Mouse (Mus musculus): ENCODE results near the gene Fam110a. TPM values are rescaled to one million over a fixed set of nuclear protein-coding genes. Genes with fewer than 3 reads are reported as not detected.

Fam110a gene
- total and polyA plus RNA-seq, 2 experiments from 2014 or later: 25.4 to 36.5 TPM

- ATAC-seq (0 out of 2 replicates have a peak, but pooled peaks have one; percentile 28), DNase-seq (ENCODE audit: low spot score) (no peak)
- Histone ChIP-seq H3K9ac (replicated peaks; ENCODE audit: low read length) (no peak overlapping the region), H3K9me3 (ENCODE audit: low read length) (no peaks in the 10 kb centered on the region), H3K4me2 (ENCODE audit: low read depth, low read length) (no peak overlapping the region), H3K27me3 (ENCODE audit: insufficient read depth, low read length) (no peaks in the 10 kb centered on the region), H3K27ac (no peak overlapping the region), H3K36me3 (ENCODE audit: insufficient read depth, low read length) (no peaks in the 10 kb centered on the region), H3K4me1 (ENCODE audit: insufficient read depth, low read length) (no peaks in the 10 kb centered on the region), H3K4me3 (ENCODE audit: low read length) (no peak overlapping the region)
- WGBS: 41% methylated on average over 4 of the region's 4 CpGs
- TF ChIP-seq CTCF (IDR thresholded peaks at IDR 0.05; ENCODE audit: low read depth): no peak
Measured at GRCm38 (mm10) chr2:151956500-151957137, 23.4 kb downstream of the Fam110a start.

DNA sequence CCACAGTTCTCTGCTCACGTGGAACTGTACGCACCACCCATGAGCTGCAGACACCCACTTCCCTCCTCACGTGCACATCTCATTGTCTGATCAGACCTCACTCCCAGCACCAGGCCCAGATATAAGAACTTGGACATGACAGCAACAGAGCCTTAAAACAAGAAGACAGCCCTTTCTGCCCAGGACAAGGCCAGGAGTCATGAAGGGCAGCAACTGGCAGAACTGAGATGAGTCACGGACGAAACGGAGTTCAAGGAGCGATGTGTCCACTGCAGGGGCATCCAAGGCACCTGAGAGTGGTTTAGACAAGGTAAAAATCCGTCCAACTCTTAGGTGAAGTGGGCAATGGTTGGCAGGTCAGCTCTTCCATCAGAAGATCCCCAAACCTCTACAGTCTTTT lies 26.4 kb downstream of the Fam110a start:
- ATAC-seq (no peak), DNase-seq (ENCODE audit: low spot score) (no peak)
- Histone ChIP-seq H3K4me2 (ENCODE audit: low read depth, low read length) (no peak overlapping the region), H3K27ac (no peak overlapping the region), H3K4me1 (ENCODE audit: insufficient read depth, low read length) (no peaks in the 10 kb centered on the region), H3K27me3 (ENCODE audit: insufficient read depth, low read length) (no peaks in the 10 kb centered on the region), H3K4me3 (ENCODE audit: low read length) (no peak overlapping the region), H3K9ac (replicated peaks; ENCODE audit: low read length) (no peak overlapping the region), H3K36me3 (ENCODE audit: insufficient read depth, low read length) (no peaks in the 10 kb centered on the region), H3K9me3 (ENCODE audit: low read length) (no peaks in the 10 kb centered on the region)
- no peak for TF ChIP-seq CTCF (IDR thresholded peaks at IDR 0.05; ENCODE audit: low read depth)
- 86% methylated on average over 8 of the region's 8 CpGs for WGBS

DNA sequence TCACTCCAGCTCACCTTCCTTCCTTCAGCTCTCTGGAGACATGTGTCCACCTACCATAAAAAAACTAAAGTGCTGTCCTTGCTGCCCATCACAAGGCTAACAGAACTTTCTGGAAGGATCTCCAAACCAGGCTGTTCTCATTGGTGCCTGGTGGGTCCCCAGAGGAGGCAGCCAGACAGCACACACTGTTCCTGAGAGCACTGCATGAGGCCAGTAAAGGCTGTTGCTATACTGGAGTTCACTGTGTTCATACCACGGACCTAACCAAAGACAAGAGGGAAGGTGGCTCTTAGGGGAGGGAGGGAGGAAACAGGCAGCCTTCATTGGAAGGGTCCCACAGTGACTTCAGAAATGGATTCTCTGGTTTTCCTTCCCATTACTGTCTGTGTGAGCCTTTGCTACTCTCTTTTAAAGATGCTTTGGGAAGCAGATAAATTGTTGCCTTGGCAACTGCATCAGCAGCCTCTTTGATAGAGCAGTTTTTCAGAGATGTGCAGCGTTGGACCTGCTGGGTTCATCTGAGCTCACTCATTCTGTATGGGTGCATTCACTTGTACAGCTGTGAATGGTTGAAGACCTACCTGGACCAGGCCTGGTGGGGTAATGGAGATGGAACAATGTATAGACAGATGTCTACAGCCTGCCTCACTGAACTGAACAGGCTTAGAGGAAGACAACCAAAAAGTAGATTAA lies 30.8 kb downstream of the Fam110a start:
- Histone ChIP-seq H3K9me3 (ENCODE audit: low read length) (no peaks in the 10 kb centered on the region), H3K4me2 (ENCODE audit: low read depth, low read length) (no peak overlapping the region), H3K9ac (replicated peaks; ENCODE audit: low read length) (no peak overlapping the region), H3K27me3 (ENCODE audit: insufficient read depth, low read length) (no peaks in the 10 kb centered on the region), H3K27ac (peak overlapping the region; percentile 57; the same call in 1 of the 2 replicates), H3K4me3 (ENCODE audit: low read length) (no peak overlapping the region), H3K36me3 (ENCODE audit: insufficient read depth, low read length) (no peaks in the 10 kb centered on the region), H3K4me1 (ENCODE audit: insufficient read depth, low read length) (no peaks in the 10 kb centered on the region)
- peak; percentile 75; the same call in 1 of the 2 replicates for ATAC-seq
- DNase-seq (ENCODE audit: low spot score): peak; percentile 65
- no peak for TF ChIP-seq CTCF (IDR thresholded peaks at IDR 0.05; ENCODE audit: low read depth)
- 32% methylated on average over 2 of the region's 2 CpGs for WGBS

- Histone ChIP-seq H3K36me3 (ENCODE audit: insufficient read depth, low read length) (no peaks in the 10 kb centered on the region), H3K4me1 (ENCODE audit: insufficient read depth, low read length) (no peaks in the 10 kb centered on the region), H3K27ac (peak overlapping the region; percentile 57; the same call in 1 of the 2 replicates), H3K9ac (replicated peaks; ENCODE audit: low read length) (no peak overlapping the region), H3K4me3 (ENCODE audit: low read length) (no peak overlapping the region), H3K9me3 (ENCODE audit: low read length) (no peaks in the 10 kb centered on the region), H3K27me3 (ENCODE audit: insufficient read depth, low read length) (no peaks in the 10 kb centered on the region), H3K4me2 (ENCODE audit: low read depth, low read length) (no peak overlapping the region)
- no peak for TF ChIP-seq CTCF (IDR thresholded peaks at IDR 0.05; ENCODE audit: low read depth)
- no peak for ATAC-seq
- DNase-seq (ENCODE audit: low spot score): no peak
- WGBS: 76% methylated on average over 7 of the region's 7 CpGs
Measured at GRCm38 (mm10) chr2:151948311-151948710, 31.7 kb downstream of the Fam110a start.

DNA sequence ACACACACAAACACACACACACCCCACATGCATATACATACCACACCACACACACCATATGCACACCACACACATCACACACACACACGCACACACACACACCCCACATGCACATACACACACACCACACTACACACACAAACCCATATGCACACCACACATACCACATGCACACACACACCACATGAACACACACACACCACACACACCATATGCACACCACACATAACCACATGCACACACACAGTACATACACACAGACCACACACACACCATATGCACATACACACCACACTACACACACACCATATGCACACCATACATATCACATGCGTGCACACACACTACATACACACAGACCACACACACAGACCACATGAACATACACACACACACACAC lies 32.4 kb downstream of the Fam110a start:
- 98% methylated on average over 2 of the region's 2 CpGs for WGBS
- TF ChIP-seq CTCF (IDR thresholded peaks at IDR 0.05; ENCODE audit: low read depth): no peak
- Histone ChIP-seq H3K9me3 (ENCODE audit: low read length) (no peaks in the 10 kb centered on the region), H3K27me3 (ENCODE audit: insufficient read depth, low read length) (no peaks in the 10 kb centered on the region), H3K4me1 (ENCODE audit: insufficient read depth, low read length) (no peaks in the 10 kb centered on the region), H3K4me3 (ENCODE audit: low read length) (no peak overlapping the region), H3K27ac (no peak overlapping the region), H3K36me3 (ENCODE audit: insufficient read depth, low read length) (no peaks in the 10 kb centered on the region), H3K4me2 (ENCODE audit: low read depth, low read length) (no peak overlapping the region), H3K9ac (replicated peaks; ENCODE audit: low read length) (no peak overlapping the region)
- peak; percentile 52; the same call in 1 of the 2 replicates for ATAC-seq
- no peak for DNase-seq (ENCODE audit: low spot score)

GRCm38 (mm10) chr2:151944106-151944505 lies 35.9 kb downstream of the Fam110a start:
- no peaks in the 10 kb centered on the region for H3K9me3 ChIP-seq (ENCODE audit: low read length)
- ATAC-seq: no peak
- no peaks in the 10 kb centered on the region for H3K36me3 ChIP-seq (ENCODE audit: insufficient read depth, low read length)
- H3K9ac ChIP-seq (replicated peaks; ENCODE audit: low read length): no peak overlapping the region
- no peak overlapping the region for H3K4me3 ChIP-seq (ENCODE audit: low read length)
- H3K27me3 ChIP-seq (ENCODE audit: insufficient read depth, low read length): no peaks in the 10 kb centered on the region
- no peak overlapping the region for H3K27ac ChIP-seq
- no peak overlapping the region for H3K4me2 ChIP-seq (ENCODE audit: low read depth, low read length)
- no peak for DNase-seq (ENCODE audit: low spot score)
- whole genome bisulfite sequencing: 71% methylated on average over 2 of the region's 2 CpGs
- no peak for TF ChIP-seq CTCF (IDR thresholded peaks at IDR 0.05; ENCODE audit: low read depth)
- no peaks in the 10 kb centered on the region for H3K4me1 ChIP-seq (ENCODE audit: insufficient read depth, low read length)

- peaks cover 14% of the 10 kb centered on the region; the same call in 1 of the 2 replicates for H3K4me1 ChIP-seq (ENCODE audit: insufficient read depth, low read length)
- no peak overlapping the region for H3K4me2 ChIP-seq (ENCODE audit: low read depth, low read length)
- H3K36me3 ChIP-seq (ENCODE audit: insufficient read depth, low read length): no peaks in the 10 kb centered on the region
- ATAC-seq (no peak), DNase-seq (ENCODE audit: low spot score) (peak; percentile 12)
- no peak overlapping the region for H3K4me3 ChIP-seq (ENCODE audit: low read length)
- H3K9me3 ChIP-seq (ENCODE audit: low read length): no peaks in the 10 kb centered on the region
- 30% methylated on average over 2 of the region's 2 CpGs for WGBS
- no peak overlapping the region for H3K27ac ChIP-seq
- H3K27me3 ChIP-seq (ENCODE audit: insufficient read depth, low read length): no peaks in the 10 kb centered on the region
- no peak overlapping the region for H3K9ac ChIP-seq (replicated peaks; ENCODE audit: low read length)
- TF ChIP-seq CTCF (IDR thresholded peaks at IDR 0.05; ENCODE audit: low read depth): peak; percentile 64
Measured at GRCm38 (mm10) chr2:151941269-151941668, 38.8 kb downstream of the Fam110a start.

All from hindbrain, postnatal 0 days (tissue).